Mouse (Mus musculus) C2C12 (cell line): ENCODE measurements at regions not wholly inside any gene's neighbourhood (a gene's known extent, or its start where the extent isn't known, plus 50 kb on each side); places are given as distances from the start of the nearest gene placed in this dataset.

Experiments
- H3K27me3 ChIP-seq: one replicate; pipeline ENCODE4 v1.6.1; 2011; ENCODE audit not compliant: control insufficient read depth, insufficient read depth, insufficient read length
- H3K36me3 ChIP-seq: one replicate; pipeline ENCODE4 v1.6.1; 2011; ENCODE audit not compliant: control insufficient read depth, insufficient read depth
- H3K4me3 ChIP-seq: one replicate; pipeline ENCODE4 v1.5.1; 2011; ENCODE audit warnings: mild to moderate bottlenecking, control low read depth; ENCODE audit not compliant: poor library complexity, insufficient read depth, severe bottlenecking
- H3K79me2 ChIP-seq: one replicate; pipeline ENCODE4 v1.6.1; 2011; ENCODE audit not compliant: control insufficient read depth, insufficient read depth
- H3K79me3 ChIP-seq: one replicate; pipeline ENCODE4 v1.6.1; 2011; ENCODE audit warnings: low read depth, control low read depth
- H3ac ChIP-seq: one replicate; pipeline ENCODE3; 2011; ENCODE audit warnings: low read depth; ENCODE audit not compliant: control insufficient read depth, insufficient read length
- CEBPB ChIP-seq: IDR thresholded peaks from one replicate; pipeline ENCODE4 v1.6.1; 2011; ENCODE audit warnings: low read depth, mild to moderate bottlenecking, control low read depth, moderate library complexity
- CTCF ChIP-seq: IDR thresholded peaks from one replicate; pipeline ENCODE4 v1.5.1; 2011; ENCODE audit not compliant: control insufficient read depth, insufficient read depth, insufficient read length
- FOSL1 ChIP-seq: IDR thresholded peaks from one replicate; pipeline ENCODE4 v1.8.0; 2011; ENCODE audit warnings: mild to moderate bottlenecking, low read length; ENCODE audit not compliant: poor library complexity, insufficient read depth, severe bottlenecking
- MAX ChIP-seq: IDR thresholded peaks from one replicate; pipeline ENCODE4 v1.6.1; 2011; ENCODE audit warnings: mild to moderate bottlenecking, control low read depth
- MYOD1 ChIP-seq: IDR thresholded peaks from one replicate; pipeline ENCODE4 v1.6.1; 2011; ENCODE audit warnings: low read depth; ENCODE audit not compliant: control insufficient read depth, insufficient read length
- MYOG ChIP-seq: IDR thresholded peaks from one replicate; pipeline ENCODE4 v1.6.1; 2011; ENCODE audit not compliant: control insufficient read depth, insufficient read length; ENCODE audit errors: extremely low read depth
- USF1 ChIP-seq: IDR thresholded peaks from one replicate; pipeline ENCODE4 v1.6.1; 2011; ENCODE audit warnings: low read depth, mild to moderate bottlenecking, control low read depth, moderate library complexity

DNA sequence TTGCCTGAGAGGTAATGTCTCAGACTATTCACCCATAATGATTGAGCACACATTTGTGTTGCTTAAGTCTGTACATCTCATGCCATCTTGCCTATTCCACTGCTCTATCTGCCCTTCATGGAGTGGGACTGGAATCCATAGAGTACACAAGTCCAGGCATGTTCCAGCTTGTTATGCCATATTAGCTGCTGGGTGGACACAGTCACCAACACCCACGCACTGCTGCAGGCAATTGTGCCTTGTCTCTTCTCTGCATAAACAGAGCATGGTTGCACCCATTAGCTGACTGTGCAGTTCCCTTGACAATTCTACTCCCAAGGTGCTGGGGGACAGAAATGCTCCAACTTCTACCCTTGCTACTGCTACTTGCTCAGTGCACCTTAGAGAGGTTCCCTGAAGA lies 143.3 kb upstream of the Nckap5 start:
- H3K79me2 ChIP-seq: no peaks in the 10 kb centered on the region
- H3K4me3 ChIP-seq: no peak overlapping the region
- no peaks in the 10 kb centered on the region for H3K79me3 ChIP-seq
- no peaks in the 10 kb centered on the region for H3K27me3 ChIP-seq
- H3K36me3 ChIP-seq: no peaks in the 10 kb centered on the region
- TF ChIP-seq CEBPB (no peak), FOSL1 (no peak), USF1 (no peak), MYOG (no peak), MYOD1 (no peak), MAX (no peak), CTCF (no peak)
- H3ac ChIP-seq: no peak overlapping the region

DNA sequence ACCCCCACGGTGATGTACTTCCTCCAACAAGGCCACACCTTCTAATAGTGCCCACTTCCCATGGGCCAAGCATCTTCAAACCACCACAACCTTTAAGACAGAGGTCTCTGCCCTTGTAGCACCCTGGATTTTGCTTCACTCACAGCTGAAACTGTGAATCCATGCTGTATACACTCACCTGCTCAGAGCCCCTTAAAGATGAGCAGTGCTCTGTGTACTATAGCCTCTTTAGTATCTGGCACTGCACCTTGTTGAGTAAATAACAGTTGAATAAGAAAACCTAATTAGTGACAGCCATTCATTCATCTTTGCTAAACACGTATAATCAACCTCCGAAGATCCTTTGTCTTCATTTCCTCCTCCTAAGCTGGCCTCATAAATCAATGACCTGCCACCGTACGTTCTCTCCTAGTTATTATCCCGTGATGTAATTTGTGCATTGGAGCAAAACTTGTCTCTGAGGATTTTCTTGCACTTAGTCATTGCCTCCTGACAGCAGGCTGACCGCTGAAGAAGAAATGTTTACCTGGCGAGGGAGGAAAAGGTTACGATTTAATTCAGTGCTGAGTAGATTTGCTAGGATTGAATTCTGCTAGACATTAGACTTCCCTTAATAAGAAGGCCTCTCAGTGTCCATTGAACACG lies 141.3 kb upstream of the Nckap5 start:
- H3K79me2 ChIP-seq: no peaks in the 10 kb centered on the region
- H3K27me3 ChIP-seq: no peaks in the 10 kb centered on the region
- no peaks in the 10 kb centered on the region for H3K79me3 ChIP-seq
- no peak for TF ChIP-seq CTCF
- no peak for TF ChIP-seq MAX
- TF ChIP-seq USF1: no peak
- no peak for TF ChIP-seq FOSL1
- no peak for TF ChIP-seq MYOG
- no peak for TF ChIP-seq MYOD1
- no peak for TF ChIP-seq CEBPB
- no peak overlapping the region for H3ac ChIP-seq
- no peak overlapping the region for H3K4me3 ChIP-seq
- no peaks in the 10 kb centered on the region for H3K36me3 ChIP-seq

DNA sequence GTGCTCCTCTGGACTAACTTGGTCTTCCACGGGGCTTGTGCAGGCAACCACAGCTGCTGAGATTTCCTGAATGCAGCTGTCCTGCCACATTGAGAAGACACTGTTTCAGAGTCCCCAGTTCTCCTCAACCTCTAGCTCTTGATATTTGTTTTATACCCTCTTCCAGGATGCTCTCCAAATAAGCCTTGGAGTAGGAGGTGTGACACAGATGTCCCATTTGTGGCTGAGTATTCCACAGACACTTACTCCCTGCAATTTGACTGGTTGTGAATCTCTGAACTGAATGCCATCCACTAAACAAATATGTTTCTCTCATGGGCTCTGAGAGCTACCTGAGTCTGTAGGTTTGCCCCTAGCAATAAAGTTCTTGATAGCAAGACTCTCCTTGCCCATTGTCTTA lies 140.5 kb upstream of the Nckap5 start:
- Histone ChIP-seq H3K4me3 (no peak overlapping the region), H3K36me3 (no peaks in the 10 kb centered on the region), H3K27me3 (no peaks in the 10 kb centered on the region), H3K79me2 (no peaks in the 10 kb centered on the region), H3K79me3 (no peaks in the 10 kb centered on the region), H3ac (no peak overlapping the region)
- TF ChIP-seq MAX: no peak
- TF ChIP-seq CEBPB: no peak
- TF ChIP-seq USF1: no peak
- no peak for TF ChIP-seq FOSL1
- no peak for TF ChIP-seq CTCF
- no peak for TF ChIP-seq MYOD1
- no peak for TF ChIP-seq MYOG

DNA sequence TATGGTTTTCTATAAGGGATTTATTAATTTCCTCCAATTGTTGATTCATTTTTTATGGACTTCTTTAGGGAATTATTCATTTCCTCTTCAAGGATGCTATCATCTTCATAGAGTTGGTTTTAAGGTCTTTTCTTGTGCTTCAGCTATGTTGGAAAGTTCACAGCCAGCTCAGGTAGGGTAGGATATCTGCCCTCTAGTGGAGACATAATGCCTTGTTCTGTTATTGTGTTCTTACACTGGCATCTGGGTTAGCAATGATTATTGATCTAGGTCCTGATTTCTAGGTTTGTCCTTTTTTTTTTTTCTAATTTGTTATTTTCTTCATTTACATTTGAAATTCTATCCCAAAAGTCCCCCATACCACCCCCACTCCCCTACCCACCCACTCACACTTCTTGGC lies 135.8 kb upstream of the Nckap5 start:
- no peak overlapping the region for H3K4me3 ChIP-seq
- H3K27me3 ChIP-seq: no peaks in the 10 kb centered on the region
- no peaks in the 10 kb centered on the region for H3K79me2 ChIP-seq
- H3ac ChIP-seq: no peak overlapping the region
- H3K79me3 ChIP-seq: no peaks in the 10 kb centered on the region
- H3K36me3 ChIP-seq: no peaks in the 10 kb centered on the region
- TF ChIP-seq FOSL1: no peak
- no peak for TF ChIP-seq MYOG
- no peak for TF ChIP-seq USF1
- TF ChIP-seq MYOD1: no peak
- no peak for TF ChIP-seq CEBPB
- TF ChIP-seq MAX: no peak
- no peak for TF ChIP-seq CTCF

DNA sequence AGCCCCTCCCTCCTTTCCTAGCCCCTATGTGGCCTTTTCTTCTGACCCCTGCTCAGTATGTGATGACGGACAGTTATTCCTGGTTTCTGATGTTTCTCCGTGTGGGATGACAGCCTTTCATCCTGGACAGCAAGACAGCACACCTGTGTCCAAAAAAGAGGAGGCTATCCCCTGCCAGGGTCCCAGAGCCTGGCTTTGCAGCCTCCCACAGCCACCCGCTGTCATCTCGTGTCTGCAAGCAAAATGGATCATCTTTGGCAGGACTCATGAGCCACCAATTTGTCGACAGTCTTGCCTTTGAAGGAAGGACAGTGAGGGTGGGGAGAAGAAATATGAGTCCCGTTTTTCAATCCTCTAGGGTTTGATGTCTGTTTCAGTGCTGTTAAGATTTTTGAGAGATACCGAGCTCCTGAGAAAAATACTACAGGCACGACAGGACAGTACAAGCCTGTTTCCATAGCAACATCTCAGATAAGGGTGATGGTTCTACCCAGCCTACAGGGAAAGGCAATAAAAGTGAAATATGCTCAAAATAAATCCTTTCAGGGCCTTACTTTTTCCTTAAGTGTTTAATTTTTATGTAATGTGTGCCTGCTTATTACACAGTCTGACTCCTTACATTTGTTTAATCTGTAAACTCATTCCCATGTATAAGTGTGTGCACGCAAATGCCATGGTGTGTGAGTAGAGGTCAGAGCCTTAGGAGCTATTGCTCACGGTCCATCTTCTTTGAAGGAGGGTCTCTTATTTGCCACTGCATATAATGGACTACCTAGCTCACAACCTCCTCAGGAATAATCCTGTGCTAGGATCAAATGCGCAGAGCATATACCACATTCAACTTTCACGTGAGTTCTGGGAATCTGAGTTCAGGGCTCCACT lies 125.5 kb upstream of the Nckap5 start:
- Histone ChIP-seq H3K79me2 (no peaks in the 10 kb centered on the region), H3K27me3 (no peaks in the 10 kb centered on the region), H3K79me3 (no peaks in the 10 kb centered on the region), H3ac (no peak overlapping the region), H3K36me3 (no peaks in the 10 kb centered on the region), H3K4me3 (no peak overlapping the region)
- TF ChIP-seq MYOD1 (no peak), MYOG (no peak), USF1 (no peak), MAX (no peak), CTCF (no peak), CEBPB (no peak), FOSL1 (no peak)

DNA sequence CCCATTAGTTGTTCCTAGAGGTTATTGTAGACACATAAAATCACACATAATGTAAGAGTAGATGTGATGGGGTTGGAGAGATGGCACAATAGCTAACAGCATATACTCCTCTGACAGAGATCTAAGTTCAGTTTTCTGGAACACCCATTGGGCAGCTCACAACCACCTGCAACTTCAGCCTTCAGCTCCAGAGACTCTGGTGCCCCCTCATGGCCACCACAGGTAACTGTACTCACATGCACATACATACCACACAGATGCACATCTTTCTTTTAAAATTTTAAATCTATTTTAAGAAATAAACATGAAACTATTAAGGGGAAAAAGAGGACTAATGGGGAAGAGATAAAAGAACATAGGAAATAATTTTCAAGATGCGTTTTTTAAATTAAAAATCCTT lies 117.3 kb upstream of the Nckap5 start:
- H3K4me3 ChIP-seq: no peak overlapping the region
- H3K79me2 ChIP-seq: no peaks in the 10 kb centered on the region
- H3K36me3 ChIP-seq: no peaks in the 10 kb centered on the region
- no peaks in the 10 kb centered on the region for H3K27me3 ChIP-seq
- no peaks in the 10 kb centered on the region for H3K79me3 ChIP-seq
- no peak for TF ChIP-seq MAX
- no peak overlapping the region for H3ac ChIP-seq
